Mouse (Mus musculus) stomach, embryonic 14.5 days (tissue): ENCODE data around the gene Tubg1. TPM values are rescaled to one million over a fixed set of nuclear protein-coding genes. Genes with fewer than 3 reads are reported as not detected.
"Not testable (repeated sequence)": the region's sequence is repeated elsewhere in the genome, so short reads cannot be mapped to it uniquely, and the experiment has no call there.

Experiments
- ATAC-seq: fragments of 200-750 bp; cut with Nextera tagmentation; 2 replicates; pipeline ENCODE4 v1.8.0; 2017; ENCODE audit warnings: low read depth, moderate TSS enrichment; ENCODE audit not compliant: insufficient number of reproducible peaks, insufficient read depth, low FRiP score
- H3K27ac ChIP-seq: fragments of 300-500 bp; sonication (generic); 2 replicates; pipeline ENCODE4 v1.5.1; 2014; ENCODE audit warnings: mild to moderate bottlenecking, low read length, moderate library complexity, mixed read lengths
- H3K27me3 ChIP-seq: fragments of 300-500 bp; sonication (generic); 2 replicates; pipeline ENCODE4 v1.6.1; 2014; ENCODE audit warnings: low read length, control low read depth, mixed read lengths; ENCODE audit not compliant: control insufficient read depth, insufficient read depth
- H3K36me3 ChIP-seq: fragments of 300-500 bp; sonication (generic); 2 replicates; pipeline ENCODE4 v1.6.1; 2014; ENCODE audit warnings: mild to moderate bottlenecking, control low read depth, low read length, moderate library complexity, mixed read lengths; ENCODE audit not compliant: control insufficient read depth, insufficient read depth
- H3K4me1 ChIP-seq: fragments of 300-500 bp; sonication (generic); 2 replicates; pipeline ENCODE4 v1.6.1; 2014; ENCODE audit warnings: low read length, control low read depth, mixed read lengths; ENCODE audit not compliant: control insufficient read depth, insufficient read depth
- H3K4me2 ChIP-seq: fragments of 300-500 bp; sonication (generic); replicated peaks from 2 replicates; pipeline ENCODE4 v1.6.1; 2014; ENCODE audit warnings: low read depth, low read length, control low read depth
- H3K4me3 ChIP-seq: fragments of 300-500 bp; sonication (generic); 2 replicates; pipeline ENCODE4 v1.5.1; 2014; ENCODE audit warnings: low read depth, low read length, control low read depth
- H3K9ac ChIP-seq: fragments of 300-500 bp; sonication (generic); replicated peaks from 2 replicates; pipeline ENCODE4 v1.6.1; 2014; ENCODE audit warnings: low read depth, mild to moderate bottlenecking, control low read depth, low read length, moderate library complexity, mixed read lengths
- H3K9me3 ChIP-seq: fragments of 300-500 bp; sonication (generic); 2 replicates; pipeline ENCODE4 v1.6.1; 2016; ENCODE audit warnings: low read depth, low read length, control low read depth; ENCODE audit not compliant: control insufficient read depth
- WGBS: fragments of 180-500 bp; shearing (Covaris S2); extraction: QIAGEN DNeasy Blood & Tissue Kit; methylation state at CpG from one replicate; pipeline ENCODE4 v1.1.7; 2014; 5-methylcytosine and 5-hydroxymethylcytosine counted together
- polyA plus RNA-seq: library from polyadenylated mRNA; unstranded; fragments of >200 nt; fragmentation: Nextera tagmentation; extraction: Ambion mirVana; gene quantifications from 2 replicates; pipeline ENCODE4 v1.2.1, GENCODE M21; 2014

The Tubg1 gene
- polyA plus RNA-seq, 1 experiment from 2014 or later, result 70.5 TPM

DNA sequence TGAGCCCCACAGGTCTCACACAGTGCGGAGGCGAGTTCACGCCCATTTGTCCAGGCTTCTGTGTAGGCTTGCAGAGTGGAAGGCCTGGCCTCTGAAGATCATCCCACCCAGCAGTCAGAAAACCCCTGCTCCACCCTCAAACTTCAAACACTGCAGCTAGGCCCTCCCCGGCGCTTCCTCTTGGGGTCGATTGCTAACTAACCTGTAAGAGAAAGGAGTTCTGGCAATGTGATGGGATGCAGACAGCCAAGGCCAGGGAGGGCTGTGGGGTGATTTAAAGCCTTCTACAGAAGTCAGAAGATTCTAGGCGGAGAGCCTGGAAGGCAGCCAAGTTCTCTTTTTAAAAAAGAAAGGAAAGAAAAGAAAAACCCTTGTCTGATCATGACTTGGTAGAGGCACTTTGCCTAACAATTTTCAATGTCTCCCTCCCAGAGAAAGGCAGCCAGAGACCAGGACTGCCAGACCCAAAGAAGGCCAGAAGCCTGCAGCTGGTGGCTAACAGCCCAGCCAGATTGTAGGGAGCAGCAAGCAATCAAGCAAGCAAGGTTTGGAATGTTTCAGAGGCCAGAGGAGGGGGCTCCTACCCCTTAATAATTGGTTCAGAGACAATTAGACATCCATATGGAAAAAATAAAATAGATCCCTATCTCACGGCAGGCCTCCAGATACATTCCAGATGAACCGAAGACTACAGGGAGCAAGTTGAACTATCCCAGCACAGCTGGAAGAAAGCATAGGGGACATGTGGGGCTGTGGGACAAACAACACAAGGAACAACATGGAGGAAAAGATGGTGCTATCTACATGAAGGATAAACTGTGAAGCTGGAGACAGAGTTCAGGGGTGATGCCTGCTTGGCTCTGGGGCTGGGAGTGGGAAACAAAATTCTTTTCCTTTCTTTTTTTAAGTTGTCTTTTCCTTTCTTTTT, 29.7 kb downstream of the Tubg1 start:
- Histone ChIP-seq H3K27ac (peak overlapping the region; percentile 86), H3K9ac (no peak overlapping the region), H3K9me3 (no peaks in the 10 kb centered on the region), H3K27me3 (no peaks in the 10 kb centered on the region), H3K4me1 (peaks cover 18% of the 10 kb centered on the region), H3K4me3 (no peak overlapping the region), H3K36me3 (no peaks in the 10 kb centered on the region), H3K4me2 (peak overlapping the region; percentile 6; the same call in 1 of the 2 replicates)
- WGBS, result 20% methylated on average over 9 of the region's 9 CpGs
- ATAC-seq, result peak; percentile 71; the same call in 1 of the 2 replicates

DNA sequence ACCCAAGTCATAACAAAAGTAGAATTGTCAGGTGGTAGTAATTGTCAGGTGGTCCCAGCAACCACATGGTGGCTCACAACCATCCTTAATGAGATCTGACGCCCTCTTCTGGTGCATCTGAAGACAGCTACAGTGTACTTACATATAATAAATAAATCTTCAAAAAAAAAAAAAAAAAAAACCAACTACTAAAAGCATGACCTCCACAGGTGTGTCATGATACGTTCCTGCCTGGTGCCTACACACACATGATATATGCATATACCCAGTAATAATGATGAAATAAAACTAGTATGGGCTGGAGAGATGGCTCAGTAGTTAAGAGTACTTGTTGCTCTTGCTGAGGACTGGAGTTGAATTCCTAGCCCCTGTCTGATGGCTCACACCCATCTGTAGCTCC, 31.3 kb downstream of the Tubg1 start:
- WGBS, result 48% methylated on average over 2 of the region's 2 CpGs
- Histone ChIP-seq H3K27me3 (no peaks in the 10 kb centered on the region), H3K4me2 (no peak overlapping the region), H3K36me3 (no peaks in the 10 kb centered on the region), H3K4me1 (peaks cover 27% of the 10 kb centered on the region), H3K9me3 (no peaks in the 10 kb centered on the region), H3K4me3 (no peak overlapping the region), H3K9ac (no peak overlapping the region), H3K27ac (no peak overlapping the region)
- ATAC-seq, result no peak

DNA sequence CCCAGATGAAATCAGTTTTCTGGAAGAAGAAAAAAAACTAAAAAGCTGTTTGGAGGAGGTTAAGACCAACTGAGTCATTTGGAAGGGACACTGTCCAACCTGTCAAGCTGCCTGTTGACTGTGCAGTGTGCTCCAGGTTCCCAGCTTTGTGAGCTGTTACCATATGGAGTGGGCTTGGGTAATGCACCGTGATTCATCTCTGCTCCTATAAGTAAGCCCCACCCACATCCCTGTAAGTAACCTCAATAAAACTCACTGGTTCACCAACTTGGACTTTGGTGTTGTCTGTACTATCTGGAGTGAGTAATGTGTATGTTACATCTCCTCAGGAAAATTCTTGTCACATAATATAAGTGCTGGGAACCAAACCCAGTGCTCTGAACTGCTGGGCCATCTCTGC, 33.1 kb downstream of the Tubg1 start:
- Histone ChIP-seq H3K9me3 (no peaks in the 10 kb centered on the region), H3K4me2 (no peak overlapping the region), H3K4me3 (no peak overlapping the region), H3K4me1 (peaks cover 27% of the 10 kb centered on the region), H3K9ac (no peak overlapping the region), H3K27ac (no peak overlapping the region), H3K27me3 (no peaks in the 10 kb centered on the region), H3K36me3 (no peaks in the 10 kb centered on the region)
- ATAC-seq, result no peak
- WGBS, result 68% methylated on average over 1 of the region's 1 CpGs

DNA sequence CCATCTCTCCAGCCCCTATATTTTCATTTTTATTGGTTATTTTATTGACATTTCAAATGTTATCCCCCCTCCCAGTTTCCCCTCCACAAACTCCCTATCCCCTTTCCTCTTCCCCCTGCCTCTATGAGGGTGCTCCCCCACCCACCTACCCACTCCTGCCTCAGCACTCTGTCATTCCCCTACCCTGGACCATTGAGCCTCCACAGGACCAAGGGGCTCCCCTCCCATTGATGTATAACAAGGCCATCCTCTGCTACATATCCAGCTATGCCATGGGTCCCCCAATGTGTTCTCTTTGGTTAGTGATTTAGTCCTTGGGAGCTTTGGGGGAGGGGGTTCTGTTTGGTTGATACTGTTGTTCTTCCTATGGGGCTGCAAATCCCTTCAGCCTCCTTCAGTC, 34.9 kb downstream of the Tubg1 start:
- peaks cover 13% of the 10 kb centered on the region for H3K4me1 ChIP-seq
- no peak overlapping the region for H3K4me2 ChIP-seq
- ATAC-seq, result no peak
- no peaks in the 10 kb centered on the region for H3K9me3 ChIP-seq
- no peak overlapping the region for H3K9ac ChIP-seq
- no peaks in the 10 kb centered on the region for H3K36me3 ChIP-seq
- no peak overlapping the region for H3K27ac ChIP-seq
- no peak overlapping the region for H3K4me3 ChIP-seq
- H3K27me3 ChIP-seq, result no peaks in the 10 kb centered on the region

DNA sequence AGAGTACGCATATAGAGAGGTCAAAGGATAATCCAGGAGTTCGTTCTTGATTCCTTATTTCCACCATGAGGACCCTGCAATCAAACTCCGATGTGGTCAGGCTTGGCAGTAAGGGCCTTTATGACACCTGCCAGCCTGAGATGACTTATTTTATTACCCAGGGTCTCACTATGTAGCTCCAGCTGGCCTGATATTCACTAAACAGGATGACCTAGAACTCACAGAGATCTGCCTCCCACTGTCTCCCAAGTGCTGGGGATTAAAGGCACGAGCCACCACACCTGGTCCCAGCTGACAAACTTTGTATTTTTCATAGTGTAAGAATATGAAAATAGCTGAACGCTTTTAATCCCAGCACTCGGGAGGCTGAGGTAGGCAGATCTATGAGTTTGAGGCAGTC, 35.4 kb downstream of the Tubg1 start:
- no peak overlapping the region for H3K9ac ChIP-seq
- no peaks in the 10 kb centered on the region for H3K36me3 ChIP-seq
- no peak overlapping the region for H3K27ac ChIP-seq
- WGBS, result 69% methylated on average over 6 of the region's 6 CpGs
- H3K4me2 ChIP-seq, result peak overlapping the region; percentile 58; the same call in 1 of the 2 replicates
- no peaks in the 10 kb centered on the region for H3K27me3 ChIP-seq
- no peak for ATAC-seq
- H3K4me3 ChIP-seq, result no peak overlapping the region
- peaks cover 9% of the 10 kb centered on the region for H3K4me1 ChIP-seq
- no peaks in the 10 kb centered on the region for H3K9me3 ChIP-seq

DNA sequence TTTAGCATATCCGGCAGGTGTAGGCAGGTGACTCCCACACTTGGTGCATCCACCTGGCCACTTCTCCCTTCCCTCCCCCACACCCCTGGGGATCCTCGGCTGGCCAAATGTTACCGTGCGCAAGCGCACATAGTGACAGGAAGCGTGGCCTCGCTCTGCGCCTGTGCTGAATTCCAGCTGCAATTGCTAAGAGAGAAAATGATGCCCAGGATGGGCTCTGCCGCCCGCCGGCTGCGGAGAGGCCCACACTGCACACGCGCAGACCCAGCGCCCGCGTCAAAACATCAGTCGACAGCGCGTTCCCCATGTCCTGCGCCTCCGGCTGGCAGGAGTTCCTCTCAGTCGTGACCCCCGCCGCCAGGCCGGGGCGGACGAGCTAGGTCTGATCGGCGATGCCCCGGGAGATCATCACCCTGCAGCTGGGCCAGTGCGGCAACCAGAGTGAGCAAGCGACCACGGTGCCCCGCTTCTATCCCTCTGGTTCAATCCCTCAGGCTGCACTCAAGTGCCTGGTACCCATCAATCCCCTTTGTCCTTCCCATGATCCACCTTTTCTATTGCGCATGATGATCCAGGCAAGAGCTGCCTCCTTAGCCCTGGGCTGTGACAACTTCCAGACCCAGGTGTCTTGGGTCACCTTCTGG, 36.1 kb downstream of the Tubg1 start, which contains the start of gene Tubg2:
Tubg2 (plus strand) TSS at position 180 of the 644 bp plus-strand sequence.
- WGBS, result 2% methylated on average over 36 of the region's 36 CpGs
- Histone ChIP-seq H3K36me3 (no peaks in the 10 kb centered on the region), H3K4me3 (peak within 1 kb of the TSS; percentile 30), H3K27me3 (no peaks in the 10 kb centered on the region), H3K27ac (no peak within 1 kb of the TSS; the same call in 1 of the 2 replicates), H3K9ac (peak within 1 kb of the TSS; percentile 25), H3K4me1 (peaks cover 9% of the 10 kb centered on the region), H3K9me3 (no peaks in the 10 kb centered on the region), H3K4me2 (peak within 1 kb of the TSS; percentile 58)
- peak; percentile 70; the same call in 1 of the 2 replicates for ATAC-seq

DNA sequence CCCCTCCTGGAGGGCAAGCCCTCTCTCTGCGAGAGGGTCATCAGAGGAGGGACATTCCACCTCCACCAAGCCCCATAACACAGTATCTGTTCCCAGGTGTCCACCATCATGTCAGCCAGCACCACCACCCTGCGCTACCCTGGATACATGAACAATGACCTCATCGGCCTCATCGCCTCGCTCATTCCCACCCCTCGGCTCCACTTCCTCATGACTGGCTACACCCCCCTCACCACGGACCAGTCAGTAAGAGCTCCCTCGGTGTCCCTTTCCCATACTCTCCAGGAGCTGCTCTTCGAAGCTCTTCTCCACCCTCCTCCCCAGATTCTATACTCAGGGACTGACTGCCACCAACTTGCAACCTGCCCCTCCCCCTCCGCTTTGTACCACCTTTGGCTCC, 40.4 kb downstream of the Tubg1 start:
- H3K27me3 ChIP-seq, H3K27ac ChIP-seq, ATAC-seq, H3K4me3 ChIP-seq, H3K9me3 ChIP-seq, H3K9ac ChIP-seq, H3K4me2 ChIP-seq: not testable (repeated sequence)
- WGBS, result 80% methylated on average over 8 of the region's 10 CpGs
- Histone ChIP-seq H3K4me1 (peaks cover 21% of the 10 kb centered on the region), H3K36me3 (peaks cover 32% of the 10 kb centered on the region)

DNA sequence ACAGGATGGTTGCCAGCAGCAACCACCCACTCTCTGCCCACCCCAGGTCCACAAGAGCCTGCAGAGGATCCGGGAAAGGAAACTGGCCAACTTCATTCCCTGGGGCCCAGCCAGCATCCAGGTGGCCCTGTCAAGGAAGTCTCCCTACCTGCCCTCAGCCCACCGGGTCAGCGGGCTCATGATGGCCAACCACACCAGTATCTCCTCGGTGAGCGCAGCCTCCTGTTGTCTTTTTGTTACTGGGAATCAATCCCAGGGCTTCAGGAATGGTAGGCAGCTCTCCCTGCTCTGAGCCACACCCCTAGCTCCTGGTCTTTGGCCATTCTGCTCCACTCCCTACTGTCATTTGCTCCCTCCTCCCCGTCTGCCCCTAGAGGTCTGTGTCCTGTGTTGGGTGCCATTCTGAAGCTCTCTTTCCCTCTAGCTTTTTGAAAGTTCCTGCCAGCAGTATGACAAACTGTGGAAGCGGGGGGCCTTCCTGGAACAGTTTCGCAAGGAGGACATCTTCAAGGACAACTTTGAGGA, 41.3 kb downstream of the Tubg1 start:
- not testable (repeated sequence) for H3K27ac ChIP-seq, H3K4me2 ChIP-seq, H3K9ac ChIP-seq, H3K9me3 ChIP-seq, ATAC-seq, H3K27me3 ChIP-seq, H3K4me3 ChIP-seq
- Histone ChIP-seq H3K36me3 (peaks cover 38% of the 10 kb centered on the region), H3K4me1 (peaks cover 14% of the 10 kb centered on the region; the same call in 1 of the 2 replicates)
- 84% methylated on average over 7 of the region's 8 CpGs for WGBS
